Mouse (Mus musculus) naive thymus-derived CD4-positive, alpha-beta T cell, adult 2 months (primary cell): ENCODE measurements around the gene 4930402F06Rik.

Experiments used
- DNase-seq: peaks from one replicate; pipeline ENCODE4 v3.0.0-alpha.2; 2011; ENCODE audit warnings: low read depth

4930402F06Rik gene

DNA sequence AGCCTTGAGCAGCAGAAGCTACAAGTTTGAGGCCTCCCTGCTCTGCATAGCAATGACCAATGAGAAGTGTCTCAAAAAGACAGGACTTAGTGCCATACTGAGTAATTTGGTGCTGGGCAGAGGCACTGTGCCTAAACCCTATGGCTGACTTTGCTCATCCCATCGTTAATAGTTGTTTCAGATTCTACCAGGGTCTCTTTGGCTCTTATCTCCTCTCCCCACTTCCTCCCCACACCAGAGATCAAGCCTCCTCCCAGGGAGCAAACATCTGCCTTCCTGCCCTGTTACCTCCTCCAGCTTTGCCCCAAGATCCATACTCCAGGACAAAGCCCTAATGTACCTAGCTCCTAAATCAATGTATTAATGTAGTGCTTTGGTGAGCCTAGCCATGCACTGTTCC, 20.3 kb upstream of the 4930402F06Rik start:
- no peak for DNase-seq

DNA sequence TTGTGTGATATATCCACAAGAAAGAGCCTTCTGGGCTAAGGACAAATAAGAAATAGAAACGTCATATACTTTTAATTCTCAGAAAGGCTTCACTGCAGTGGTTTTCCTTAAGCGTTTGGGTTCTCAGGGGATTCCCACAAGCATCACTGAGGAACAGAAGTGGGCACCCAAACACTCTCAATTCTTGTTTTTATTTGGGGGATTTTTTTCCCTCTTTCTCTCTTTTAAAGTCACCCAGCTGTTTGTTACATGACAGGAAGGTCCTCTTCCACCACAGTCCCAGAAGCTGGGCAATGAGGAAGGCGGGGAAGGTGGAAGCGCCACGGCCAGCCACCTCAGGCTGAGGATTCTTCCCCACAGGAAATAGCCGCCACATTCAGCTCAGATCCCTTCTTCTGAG, 19.5 kb upstream of the 4930402F06Rik start:
- peak; percentile 28 for DNase-seq

DNA sequence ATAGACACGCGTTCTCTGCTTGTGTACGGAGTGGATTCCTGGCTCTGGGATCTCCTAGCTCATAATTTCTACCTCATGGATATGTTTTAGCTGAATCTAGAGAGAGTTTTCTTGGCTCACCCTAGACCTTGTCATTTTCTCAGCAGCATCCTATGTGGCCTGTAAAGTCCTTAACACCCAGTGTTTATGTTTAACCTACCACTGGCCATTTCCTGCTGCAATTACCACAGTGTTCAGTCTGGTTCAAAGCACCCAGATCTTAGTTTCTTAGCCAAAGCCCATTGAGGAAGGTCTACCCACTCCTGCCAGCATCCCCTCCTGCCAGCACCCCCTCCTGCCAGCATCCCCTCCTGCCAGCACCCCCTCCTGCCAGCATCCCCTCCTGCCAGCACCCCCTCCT, 15.8 kb upstream of the 4930402F06Rik start:
- no peak for DNase-seq

DNA sequence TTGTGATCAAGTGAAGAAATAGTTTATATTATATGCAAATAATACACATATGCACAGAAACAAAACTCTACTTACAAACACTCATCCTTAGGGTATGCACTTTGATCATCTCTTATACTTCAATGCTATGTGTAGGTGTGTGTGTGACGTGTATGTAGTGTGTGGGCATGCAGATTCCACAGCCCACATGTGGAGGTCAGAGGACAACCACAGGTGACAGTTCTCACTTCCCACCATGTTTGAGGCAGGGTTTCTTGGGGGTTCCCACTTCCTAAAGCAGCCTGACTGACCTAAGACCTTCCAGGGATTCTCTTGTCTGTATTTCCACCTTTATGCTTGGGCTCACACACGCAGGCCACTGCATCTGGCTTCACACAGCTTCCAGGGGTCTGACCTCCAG, 15.3 kb upstream of the 4930402F06Rik start:
- DNase-seq: no peak

DNA sequence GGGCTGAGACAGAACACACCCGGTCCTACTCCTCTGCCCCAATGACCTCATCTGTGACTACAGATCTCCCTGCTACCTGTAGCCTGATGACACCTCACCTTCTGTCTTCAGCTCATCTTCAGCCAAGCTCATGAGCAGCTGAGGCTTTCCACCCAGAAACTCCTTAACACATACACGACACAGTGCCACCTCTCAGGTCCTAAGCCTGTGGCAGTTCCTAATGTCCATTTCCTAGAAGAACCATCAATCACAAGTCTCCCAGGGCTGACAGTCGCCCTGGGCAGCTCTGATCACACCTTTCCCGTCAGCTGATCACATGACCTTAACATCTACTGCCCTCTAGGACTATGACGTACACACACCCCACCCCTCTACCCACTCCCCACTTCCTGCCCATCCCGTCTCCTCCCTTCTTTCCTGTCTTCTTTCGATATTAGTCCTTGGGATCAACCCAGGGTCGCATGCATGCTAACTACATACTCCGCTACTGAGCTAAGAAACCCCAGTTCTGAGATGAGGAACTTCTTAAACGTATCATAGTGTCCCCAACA, 14.7 kb upstream of the 4930402F06Rik start:
- peak; percentile 42 for DNase-seq

DNA sequence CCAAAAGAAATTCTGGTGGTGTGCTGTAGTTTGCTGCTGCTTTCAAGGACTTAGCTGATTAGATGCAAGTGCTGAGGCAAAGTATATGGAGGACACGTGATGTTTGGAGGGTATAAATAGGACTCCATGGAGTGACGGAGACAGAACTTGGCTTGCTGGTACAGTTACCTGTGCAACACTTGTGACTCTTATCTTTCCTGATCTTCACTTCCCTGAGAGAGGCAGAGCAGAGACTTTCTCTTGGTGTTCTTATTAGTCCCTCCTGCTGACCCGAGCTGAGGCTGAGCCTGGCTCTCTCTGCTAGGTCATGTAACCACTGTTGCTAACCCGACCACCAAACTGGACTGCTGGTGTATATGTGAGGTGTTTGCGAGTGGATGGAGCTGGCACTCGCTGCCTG, 12.5 kb upstream of the 4930402F06Rik start:
- no peak for DNase-seq

DNA sequence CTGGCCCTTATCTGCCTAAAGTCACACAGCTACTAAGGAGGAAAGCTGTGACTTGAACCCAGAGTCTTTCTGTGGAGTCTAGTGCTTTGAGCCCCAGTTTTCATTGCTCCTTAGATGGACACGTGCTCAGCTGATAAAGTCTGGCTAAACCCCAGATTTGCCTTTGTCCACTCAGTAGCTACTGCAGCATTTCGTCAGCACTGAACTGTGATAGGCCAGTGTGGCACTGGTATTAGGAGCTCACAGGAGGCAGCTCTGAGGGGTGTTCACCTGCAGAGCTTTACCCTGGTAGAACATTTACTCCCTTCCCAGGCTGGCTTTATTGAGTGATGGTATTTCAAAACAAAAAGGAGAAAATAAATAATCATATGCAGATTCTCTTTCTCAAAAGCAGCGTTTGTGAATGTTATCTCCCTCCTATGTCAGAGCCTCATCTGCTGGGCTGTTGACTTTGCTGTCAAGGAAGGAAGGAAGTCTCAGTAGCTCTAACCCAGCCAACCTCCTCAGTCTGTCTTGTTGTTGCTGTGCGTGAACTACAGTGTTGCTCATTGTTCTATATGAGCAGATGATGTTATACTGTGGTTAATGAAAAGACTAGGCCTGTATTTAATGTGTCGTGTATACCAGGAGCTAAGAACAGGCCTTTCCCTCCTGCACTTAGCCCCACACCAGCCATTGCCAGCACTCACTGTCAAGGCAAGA, 11.6 kb upstream of the 4930402F06Rik start:
- DNase-seq: peak; percentile 56

DNA sequence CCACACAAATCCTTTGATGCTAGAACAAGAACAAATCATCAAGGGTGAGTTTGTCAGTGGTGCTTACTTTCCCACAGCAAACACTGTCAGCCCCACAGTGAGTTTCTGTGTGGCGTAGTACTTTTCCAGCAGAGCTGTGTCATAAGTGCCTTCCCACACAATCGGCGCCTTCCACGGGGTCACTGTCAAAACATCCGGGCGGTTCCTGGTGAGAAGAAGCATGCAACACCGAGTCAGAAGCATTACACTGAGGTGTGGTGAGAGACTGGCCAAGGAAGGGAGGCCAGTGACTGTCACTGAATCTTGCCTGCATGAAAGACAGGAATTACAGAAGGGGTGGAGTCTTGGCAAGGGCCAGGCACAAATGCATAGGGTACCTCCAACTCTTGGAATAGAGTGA, 10.9 kb upstream of the 4930402F06Rik start:
- DNase-seq: peak; percentile 28

DNA sequence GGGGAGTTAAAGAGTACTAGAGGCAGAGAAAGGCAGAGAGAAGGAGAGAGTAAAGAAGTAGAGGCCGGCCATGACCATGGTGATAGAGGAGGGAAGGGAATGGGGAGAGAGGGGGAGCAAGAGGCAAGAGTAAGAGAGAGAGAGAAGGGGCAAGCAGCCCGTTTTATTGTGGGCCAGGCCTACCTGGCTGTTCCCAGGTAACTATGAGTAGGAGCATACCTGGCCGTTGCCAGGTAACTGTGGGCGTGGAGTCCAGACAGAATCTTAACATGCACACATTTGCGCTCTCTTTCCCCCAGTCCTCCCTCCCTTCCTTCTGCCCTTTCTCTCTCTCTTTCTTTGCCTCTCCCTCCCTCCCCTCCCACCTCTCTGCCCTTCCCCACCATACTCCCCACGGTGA, 10.3 kb upstream of the 4930402F06Rik start:
- no peak for DNase-seq

DNA sequence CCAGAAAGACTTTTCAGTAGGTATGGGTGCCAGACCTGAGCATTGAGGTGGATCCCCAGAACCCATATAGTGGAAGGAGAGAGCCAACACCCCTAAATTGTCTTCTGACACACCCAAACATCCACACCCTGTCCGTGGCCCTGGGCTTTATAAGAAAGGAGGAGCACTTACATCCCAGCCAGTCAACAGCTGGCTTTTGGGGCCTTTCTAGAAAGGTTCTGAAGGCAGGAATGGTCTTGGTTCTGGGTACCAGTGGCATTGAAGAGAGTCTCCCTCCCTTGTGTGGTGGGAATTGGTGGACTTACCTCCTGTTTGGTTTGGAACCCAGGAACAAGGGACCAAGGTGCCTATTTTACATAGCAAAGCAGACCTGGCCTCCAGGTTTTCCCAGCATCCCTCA, 9.6 kb upstream of the 4930402F06Rik start:
- DNase-seq: no peak

DNA sequence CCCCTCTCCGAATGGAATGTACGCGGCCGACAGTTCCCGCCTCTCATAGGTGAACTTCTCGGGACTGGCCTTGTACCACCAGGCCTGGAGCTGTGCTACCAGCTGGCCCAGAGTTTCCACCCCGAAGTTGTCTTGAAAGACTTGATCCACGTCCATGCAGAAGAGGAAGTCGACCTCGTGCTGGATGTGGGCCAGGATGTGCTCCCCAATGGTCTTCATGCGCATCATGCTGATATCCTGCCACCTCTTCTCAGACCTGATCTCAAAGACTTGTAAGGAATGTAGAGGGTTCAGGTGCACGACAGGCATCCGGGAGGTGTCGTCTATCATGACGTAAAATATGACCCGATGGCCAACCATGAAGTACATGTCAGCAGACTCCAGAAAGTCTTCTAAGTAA, 5.4 kb upstream of the 4930402F06Rik start:
- DNase-seq: no peak

DNA sequence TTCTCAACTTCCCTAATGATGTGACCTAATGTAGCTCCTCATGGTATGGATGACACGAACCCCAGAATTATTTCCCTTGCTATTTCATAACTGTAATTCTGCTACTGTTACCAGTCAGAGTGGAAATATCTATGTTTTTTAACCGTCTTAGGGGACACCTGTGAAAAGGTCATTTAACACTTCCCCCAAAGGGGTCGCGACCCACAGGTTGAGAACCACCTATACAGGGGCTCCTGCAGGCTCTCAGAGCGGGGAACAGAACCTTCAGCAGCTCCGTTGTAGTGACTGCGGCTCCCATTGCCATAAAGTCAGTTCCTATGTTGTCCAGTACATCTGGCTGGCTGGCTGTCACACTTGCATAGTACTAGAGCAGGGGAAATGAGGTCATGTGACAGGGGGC, 3.8 kb upstream of the 4930402F06Rik start:
- no peak for DNase-seq

DNA sequence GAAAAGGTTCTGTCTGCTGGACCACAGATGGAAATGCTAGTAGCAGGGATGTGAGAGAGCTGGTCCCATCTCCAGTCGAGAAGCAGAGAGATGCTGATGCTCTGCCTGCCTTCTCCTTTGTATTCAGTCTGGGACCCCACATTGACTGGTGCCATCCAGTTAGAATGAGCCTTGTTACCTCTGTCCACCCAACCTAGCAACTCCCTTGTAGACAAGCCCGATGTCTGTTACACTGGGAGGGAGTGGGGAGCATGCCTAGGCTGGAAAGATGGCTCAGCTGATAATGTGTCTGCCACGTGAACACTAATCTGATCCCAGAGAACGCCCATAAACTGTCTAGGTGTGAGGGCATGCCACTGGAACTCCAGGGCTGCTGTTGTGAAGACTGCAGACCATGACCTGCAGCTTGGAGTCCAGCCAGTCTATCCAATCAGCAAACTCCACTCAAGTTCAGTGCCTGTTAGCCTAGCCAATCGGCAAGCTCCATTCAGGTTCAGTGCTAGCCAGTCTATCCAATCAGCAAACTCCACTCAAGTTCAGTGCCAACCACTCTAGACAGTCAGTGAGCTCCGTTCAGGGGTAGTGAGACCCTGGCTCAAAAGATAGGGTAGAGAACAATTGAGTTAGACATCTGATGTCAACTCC, 1.3 kb upstream of the 4930402F06Rik start:
- peak; percentile 12 for DNase-seq

DNA sequence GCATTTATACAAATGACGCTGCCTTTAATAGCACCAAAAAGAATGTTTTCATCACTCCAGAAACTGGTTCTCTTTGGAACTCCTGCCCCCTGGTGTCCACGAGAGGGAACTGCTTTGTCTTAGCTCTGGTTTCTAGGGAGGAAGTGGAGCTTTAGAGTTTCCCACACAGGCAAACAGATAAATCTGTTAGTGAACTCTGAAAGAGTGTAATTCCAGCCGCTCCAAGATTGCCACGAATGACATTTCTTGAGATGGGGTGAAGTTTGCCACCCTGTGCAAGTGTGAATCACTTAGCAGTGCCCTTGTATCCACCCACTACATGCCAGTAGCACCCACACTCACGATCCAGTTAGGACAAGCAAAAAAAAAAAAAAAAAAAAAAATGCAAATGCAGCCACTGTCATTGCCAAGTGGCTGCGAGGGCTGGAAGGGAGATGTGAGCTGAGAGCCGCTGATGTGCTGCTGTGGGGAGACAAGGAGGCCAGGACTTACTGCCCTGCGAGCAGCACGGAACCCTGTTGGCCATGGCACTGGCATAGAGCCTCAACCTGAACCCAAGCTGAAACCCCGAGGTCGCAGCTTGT, 707 bp upstream of the 4930402F06Rik start:
- DNase-seq: peak; percentile 84

DNA sequence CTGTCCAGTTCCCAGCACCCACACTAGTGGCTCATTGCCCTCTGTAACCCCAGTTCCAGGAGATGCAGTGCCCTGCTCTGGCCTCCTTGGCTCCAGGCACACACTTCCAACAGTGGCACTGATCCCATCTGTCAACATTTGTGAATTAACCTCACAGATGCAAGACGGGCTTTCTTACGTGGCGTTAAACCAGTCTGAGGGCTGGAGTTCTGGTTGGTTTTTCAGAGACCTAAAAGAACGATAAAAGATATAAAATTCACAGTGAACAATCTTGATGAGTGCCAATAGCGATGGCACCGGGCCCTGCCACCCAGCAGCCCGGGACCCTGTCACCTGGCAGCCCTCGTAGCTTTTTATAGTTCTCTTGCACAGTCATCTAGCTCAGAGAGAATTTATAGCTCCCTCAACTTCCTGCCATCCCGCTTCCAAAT, 11.5 kb downstream of the 4930402F06Rik start:
- DNase-seq: no peak

DNA sequence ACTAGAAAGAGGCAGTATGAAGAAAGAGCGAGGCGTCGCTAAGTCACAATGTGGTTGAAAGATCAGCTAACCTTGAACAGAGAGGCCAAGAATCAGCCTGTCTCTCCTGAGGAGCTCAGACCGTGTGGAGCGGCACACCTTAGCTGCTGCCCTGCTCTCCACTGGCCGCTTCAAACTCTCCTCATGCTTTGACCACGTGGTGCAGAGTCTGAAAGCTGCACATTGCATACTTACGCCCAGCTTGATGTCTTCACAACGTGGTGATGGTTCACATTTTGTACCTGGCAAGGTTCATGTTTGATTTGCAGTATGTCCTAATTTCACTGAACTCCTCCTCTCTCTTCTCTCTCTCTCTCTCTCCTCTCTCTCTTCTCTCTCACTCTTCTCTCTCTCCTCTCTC, 17.7 kb downstream of the 4930402F06Rik start:
- DNase-seq: no peak

DNA sequence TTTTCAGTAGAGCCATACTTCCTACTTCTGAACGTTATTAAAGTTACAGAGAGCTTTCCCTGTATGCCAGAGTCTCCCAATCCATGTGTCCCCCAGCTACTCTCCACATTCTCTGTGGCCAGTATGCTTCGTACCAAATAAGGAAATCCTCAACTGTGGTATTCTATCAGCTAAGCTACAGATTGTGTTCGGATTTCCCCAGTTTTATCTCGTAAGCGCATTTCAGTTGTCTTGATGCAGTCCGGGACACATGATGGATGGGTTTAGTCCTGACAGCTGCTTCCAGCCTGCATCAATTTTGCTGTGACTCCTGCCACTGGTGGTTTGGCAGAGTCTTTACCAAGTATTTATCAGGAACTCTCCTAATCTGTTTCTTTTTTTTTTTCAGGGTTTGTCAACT, 19.4 kb downstream of the 4930402F06Rik start:
- DNase-seq: no peak

DNA sequence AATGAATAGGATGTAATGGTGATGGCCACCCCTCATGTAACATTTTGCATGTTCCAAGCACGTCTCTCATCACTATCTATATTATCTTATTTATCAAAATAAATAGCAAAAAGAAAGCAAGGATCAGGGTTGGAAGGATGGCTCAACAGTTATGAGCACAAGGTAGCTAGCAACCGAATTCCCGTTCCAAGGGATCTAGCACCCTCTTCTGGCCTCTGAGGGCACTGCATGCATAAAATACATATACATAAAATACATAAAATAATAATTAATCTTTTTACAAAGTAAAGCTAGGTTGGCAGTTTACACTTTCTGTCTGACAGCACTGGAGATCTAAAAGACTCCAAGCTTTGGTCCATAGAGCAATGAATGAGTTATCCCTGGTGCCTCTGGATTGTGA, 24.0 kb downstream of the 4930402F06Rik start:
- peak; percentile 27 for DNase-seq

DNA sequence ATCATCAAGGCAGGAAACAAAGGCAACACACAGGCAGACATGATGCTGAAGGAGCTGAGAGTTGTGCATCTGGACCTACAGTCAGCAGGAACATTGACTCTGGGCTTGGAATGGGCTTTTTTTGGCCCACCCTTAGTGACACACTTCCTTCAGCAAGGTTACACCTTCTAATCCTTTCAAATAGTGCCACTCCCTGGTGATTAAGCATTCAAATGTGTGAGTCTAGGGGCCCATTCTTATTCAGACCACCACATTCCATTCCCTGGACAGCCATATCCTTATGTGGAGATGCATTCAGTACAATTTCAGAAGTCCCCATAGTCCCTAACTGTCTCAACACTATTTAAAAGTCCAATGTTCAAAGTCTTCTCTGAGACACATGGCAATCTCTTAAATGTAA, 26.3 kb downstream of the 4930402F06Rik start:
- DNase-seq: no peak

DNA sequence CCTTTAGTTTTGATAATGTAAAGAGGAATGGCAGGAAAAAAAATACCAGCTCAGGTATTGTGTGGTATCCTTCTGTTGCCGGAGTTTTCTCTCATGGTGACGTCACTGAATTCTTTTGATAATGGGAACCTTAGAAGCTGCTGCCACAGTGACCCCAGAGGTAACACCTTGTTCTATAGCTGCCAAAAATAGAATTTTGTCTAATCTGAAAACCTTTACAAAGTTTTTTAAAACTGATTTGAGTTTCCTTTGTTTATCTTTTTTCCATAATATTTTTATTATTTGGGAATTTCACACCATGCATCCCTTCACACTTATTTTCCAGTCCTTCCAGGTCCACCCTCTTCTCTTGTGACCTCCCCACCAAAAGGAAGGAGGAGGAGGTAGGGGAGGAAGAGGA, 29.3 kb downstream of the 4930402F06Rik start, which contains the start of gene 4930568D16Rik:
TSS of gene 4930568D16Rik (minus strand) at position 101 of the 400 bp plus-strand sequence.
- no peak for DNase-seq

DNA sequence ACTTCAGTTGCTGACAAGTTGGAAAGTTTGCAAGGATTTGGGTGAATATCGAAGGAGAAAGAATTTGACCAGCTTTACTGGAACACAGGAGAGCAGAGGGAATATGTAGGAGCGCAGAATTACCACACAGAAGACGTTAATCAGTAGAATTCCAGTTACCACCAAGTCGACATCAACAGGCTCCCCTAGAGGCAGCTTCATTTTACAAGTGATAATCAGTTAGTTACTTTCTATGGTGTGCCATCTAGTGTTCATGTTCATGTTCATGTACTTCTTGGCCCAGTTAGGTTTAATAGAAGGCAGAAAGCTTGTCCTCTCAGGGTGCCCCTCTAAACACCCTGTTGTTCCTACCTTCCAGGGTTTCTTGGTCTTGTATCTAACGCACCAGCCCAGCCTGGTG, 47.8 kb downstream of the 4930402F06Rik start:
- DNase-seq: peak; percentile 43

DNA sequence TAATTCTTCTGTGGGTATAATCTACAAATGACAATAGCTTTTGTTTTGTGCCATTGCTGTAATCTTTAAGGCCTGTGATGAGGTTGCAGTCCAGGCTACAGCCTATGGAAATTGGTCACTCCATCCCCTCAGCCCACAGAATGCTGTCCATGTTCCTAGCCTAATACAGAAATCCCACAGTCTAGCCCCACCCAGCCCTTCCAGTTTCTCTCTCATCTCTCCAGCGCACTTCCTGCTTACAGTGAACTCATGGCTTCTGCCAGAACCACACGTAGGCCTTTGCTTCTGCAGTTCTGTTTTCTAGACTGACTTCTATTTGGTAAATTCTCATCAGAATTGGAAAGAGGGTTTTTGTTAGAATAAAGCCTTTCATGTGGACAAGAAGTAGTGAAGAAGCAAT, 51.0 kb downstream of the 4930402F06Rik start:
- DNase-seq: no peak

DNA sequence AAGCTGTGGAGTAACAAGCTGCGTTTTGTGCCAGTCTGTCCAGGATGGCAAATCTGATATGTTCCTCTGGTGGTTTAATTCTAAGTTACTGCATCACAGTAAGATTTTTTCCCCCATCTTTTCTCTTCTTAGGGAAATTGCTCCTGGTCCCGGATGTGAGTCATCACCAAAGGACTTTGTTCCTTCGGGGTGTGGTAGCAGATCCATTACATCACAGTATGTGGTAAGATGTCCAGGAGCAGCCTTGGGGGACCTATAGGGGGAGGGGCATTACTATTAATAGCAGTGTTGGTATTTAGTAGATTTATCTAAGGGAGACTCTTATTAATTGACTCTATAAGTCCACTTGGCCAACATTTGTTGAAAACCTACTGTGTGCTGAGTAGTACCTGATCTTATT, 54.4 kb downstream of the 4930402F06Rik start:
- no peak for DNase-seq
